Mouse (Mus musculus) neural tube, embryonic 13.5 days (tissue): ENCODE data around the gene Vps53. TPM values are rescaled to one million over a fixed set of nuclear protein-coding genes. Genes with fewer than 3 reads are reported as not detected.

Source experiments
- ATAC-seq: fragments of 200-750 bp; cut with Nextera tagmentation; 2 replicates; pipeline ENCODE4 v1.8.0; 2017; ENCODE audit warnings: low read depth, mild to moderate bottlenecking, moderate TSS enrichment, moderate library complexity
- H3K27ac ChIP-seq: fragments of 300-500 bp; sonication (generic); replicated peaks from 2 replicates; pipeline ENCODE4 v1.5.1; 2015; ENCODE audit warnings: moderate library complexity, mild to moderate bottlenecking, inconsistent platforms
- H3K27me3 ChIP-seq: fragments of 300-500 bp; sonication (generic); 2 replicates; pipeline ENCODE4 v1.6.1; 2015; ENCODE audit warnings: mild to moderate bottlenecking, inconsistent platforms
- H3K36me3 ChIP-seq: fragments of 300-500 bp; sonication (generic); 2 replicates; pipeline ENCODE4 v1.6.1; 2015; ENCODE audit warnings: mild to moderate bottlenecking, inconsistent platforms
- H3K4me1 ChIP-seq: fragments of 300-500 bp; sonication (generic); replicated peaks from 2 replicates; pipeline ENCODE4 v1.6.1; 2015; ENCODE audit warnings: inconsistent platforms
- H3K4me2 ChIP-seq: fragments of 300-500 bp; sonication (generic); 2 replicates; pipeline ENCODE4 v1.6.1; 2015; ENCODE audit warnings: inconsistent platforms, mild to moderate bottlenecking, moderate library complexity
- H3K4me3 ChIP-seq: fragments of 300-500 bp; sonication (generic); 2 replicates; pipeline ENCODE4 v1.5.1; 2015; ENCODE audit warnings: mild to moderate bottlenecking, inconsistent platforms
- H3K9ac ChIP-seq: fragments of 300-500 bp; sonication (generic); 2 replicates; pipeline ENCODE4 v1.6.1; 2015; ENCODE audit warnings: moderate library complexity, mild to moderate bottlenecking, inconsistent platforms
- H3K9me3 ChIP-seq: fragments of 300-500 bp; sonication (generic); 2 replicates; pipeline ENCODE4 v1.6.1; 2016; ENCODE audit warnings: inconsistent platforms
- WGBS: fragments of 180-500 bp; shearing (Covaris S2); methylation state at CpG from one replicate; pipeline ENCODE4 v1.1.7; 2015; 5-methylcytosine and 5-hydroxymethylcytosine counted together
- polyA plus RNA-seq: library from polyadenylated mRNA; unstranded; fragments of >200 nt; fragmentation: Nextera tagmentation; extraction: Ambion mirVana; gene quantifications from 2 replicates; pipeline ENCODE4 v1.2.1, GENCODE M21; 2015

Vps53 gene
- polyA plus RNA-seq, 1 experiment from 2014 or later: 69.3 TPM

DNA sequence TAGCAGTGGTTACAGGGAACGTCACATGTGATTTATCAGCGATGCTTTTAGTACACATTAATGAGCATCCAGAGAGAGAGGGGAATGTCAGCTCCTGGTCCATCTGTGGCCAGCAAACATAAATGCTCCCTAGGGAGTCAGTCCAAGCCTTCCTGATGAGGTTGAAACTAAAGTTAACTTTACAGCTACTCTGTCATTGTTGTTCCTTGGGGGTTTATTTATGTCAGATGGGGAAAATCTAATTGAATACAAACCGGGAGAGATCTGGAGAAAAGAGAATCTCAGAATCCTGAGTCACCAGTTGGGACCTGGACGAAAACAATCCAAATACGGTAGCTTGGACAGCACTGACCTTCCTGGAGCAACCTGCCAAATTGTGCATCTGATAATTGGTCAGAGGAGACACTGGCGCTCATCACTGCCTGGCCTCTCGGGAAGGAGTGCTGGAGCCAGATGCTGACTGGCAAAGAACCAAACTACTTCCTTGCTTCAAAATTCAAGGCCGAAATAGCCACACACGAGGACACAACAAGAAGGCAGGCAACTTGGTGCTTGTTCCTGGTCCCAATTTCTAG, 113.8 kb downstream of the Vps53 start:
- H3K27ac ChIP-seq: no peak overlapping the region
- H3K4me3 ChIP-seq: no peak overlapping the region
- peaks cover 47% of the 10 kb centered on the region for H3K36me3 ChIP-seq
- no peaks in the 10 kb centered on the region for H3K27me3 ChIP-seq
- no peaks in the 10 kb centered on the region for H3K9me3 ChIP-seq
- no peak overlapping the region for H3K9ac ChIP-seq
- H3K4me2 ChIP-seq: no peak overlapping the region
- 0 out of 2 replicates have a peak, but pooled peaks cover 10% of the 10 kb centered on the region for H3K4me1 ChIP-seq
- ATAC-seq: no peak
- WGBS: 58% methylated on average over 9 of the region's 9 CpGs

- Histone ChIP-seq H3K9ac (no peak overlapping the region), H3K27me3 (no peaks in the 10 kb centered on the region), H3K36me3 (peaks cover 48% of the 10 kb centered on the region), H3K27ac (no peak overlapping the region), H3K4me3 (no peak overlapping the region), H3K4me1 (peaks cover 12% of the 10 kb centered on the region), H3K9me3 (no peaks in the 10 kb centered on the region), H3K4me2 (no peak overlapping the region)
- no peak for ATAC-seq
- WGBS: 89% methylated on average over 7 of the region's 7 CpGs
These were observed 115.0 kb downstream of the Vps53 start for GRCm38 (mm10) chr11:76064411-76064810.

DNA sequence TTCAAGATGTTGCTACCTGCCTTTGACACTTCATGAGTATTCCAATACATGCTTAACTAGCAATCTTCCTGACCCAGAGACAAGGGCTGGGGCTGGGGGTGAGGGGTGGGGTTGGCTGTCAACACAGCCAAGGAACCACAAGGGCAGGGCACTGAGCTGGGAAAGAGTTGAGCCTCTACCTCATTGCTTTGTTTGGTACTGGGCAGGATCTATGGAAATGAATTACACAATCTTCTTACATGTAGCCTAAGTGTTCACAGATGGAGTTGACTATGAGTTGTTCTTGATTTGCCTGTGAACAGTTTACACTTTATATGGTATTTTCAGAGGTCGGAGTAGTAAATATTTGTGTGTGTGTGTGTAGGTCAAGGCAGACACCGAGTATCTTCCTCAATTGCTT, 118.5 kb downstream of the Vps53 start:
- WGBS: 89% methylated on average over 2 of the region's 2 CpGs
- Histone ChIP-seq H3K4me1 (peaks cover 16% of the 10 kb centered on the region), H3K4me2 (no peak overlapping the region), H3K36me3 (peaks cover 38% of the 10 kb centered on the region), H3K4me3 (no peak overlapping the region), H3K9me3 (no peaks in the 10 kb centered on the region), H3K9ac (no peak overlapping the region), H3K27ac (no peak overlapping the region), H3K27me3 (no peaks in the 10 kb centered on the region)
- no peak for ATAC-seq

GRCm38 (mm10) chr11:76059971-76060370, 119.5 kb downstream of the Vps53 start:
- no peak overlapping the region for H3K4me3 ChIP-seq
- H3K9ac ChIP-seq: no peak overlapping the region
- 75% methylated on average over 7 of the region's 7 CpGs for WGBS
- H3K9me3 ChIP-seq: no peaks in the 10 kb centered on the region
- peaks cover 37% of the 10 kb centered on the region for H3K36me3 ChIP-seq
- no peak for ATAC-seq
- peaks cover 13% of the 10 kb centered on the region for H3K4me1 ChIP-seq
- no peak overlapping the region for H3K4me2 ChIP-seq
- no peak overlapping the region for H3K27ac ChIP-seq
- no peaks in the 10 kb centered on the region for H3K27me3 ChIP-seq

DNA sequence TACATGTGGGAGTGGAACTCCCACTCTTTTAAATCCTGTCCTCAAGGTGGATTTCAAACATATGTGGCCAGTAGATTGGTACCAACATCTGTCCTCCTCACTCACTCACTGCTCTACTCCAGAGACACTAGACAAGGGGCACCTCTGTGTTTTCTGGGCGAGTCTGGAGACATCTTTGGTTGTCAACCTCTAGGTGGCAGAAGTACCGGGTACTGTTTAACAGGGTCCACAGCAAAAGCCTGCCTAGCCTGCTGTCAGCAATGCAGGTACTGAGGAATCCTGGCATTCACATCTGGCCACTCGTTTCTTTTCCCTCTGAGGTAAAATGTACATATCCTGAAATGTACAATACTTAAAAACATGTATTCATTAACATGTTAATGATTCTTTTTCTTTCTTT, 123.0 kb downstream of the Vps53 start:
- no peak for ATAC-seq
- H3K36me3 ChIP-seq: peaks cover 13% of the 10 kb centered on the region
- no peaks in the 10 kb centered on the region for H3K9me3 ChIP-seq
- no peak overlapping the region for H3K4me3 ChIP-seq
- H3K27me3 ChIP-seq: no peaks in the 10 kb centered on the region
- H3K27ac ChIP-seq: no peak overlapping the region
- 33% methylated on average over 3 of the region's 3 CpGs for WGBS
- H3K4me1 ChIP-seq: peaks cover 13% of the 10 kb centered on the region
- no peak overlapping the region for H3K9ac ChIP-seq
- H3K4me2 ChIP-seq: no peak overlapping the region

DNA sequence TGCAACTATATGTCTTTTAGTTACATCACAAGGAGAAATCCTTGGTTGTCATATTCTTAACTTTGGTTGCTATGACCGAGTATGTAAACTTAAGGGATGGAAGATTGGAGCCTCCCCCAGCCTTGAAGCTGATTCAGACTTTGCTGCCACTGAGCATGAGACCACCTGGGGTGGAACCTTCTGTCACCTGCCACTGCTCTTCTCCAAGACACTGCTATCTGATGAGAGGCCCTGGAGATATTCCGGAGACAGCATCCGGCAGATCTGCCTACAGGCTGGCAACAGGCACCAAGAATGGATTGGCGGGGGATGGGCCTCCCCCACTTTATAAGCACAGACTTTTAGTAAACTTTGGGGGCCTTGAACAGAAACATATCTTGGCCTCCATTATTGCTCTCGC, 127.0 kb downstream of the Vps53 start:
- no peak overlapping the region for H3K4me3 ChIP-seq
- no peak overlapping the region for H3K4me2 ChIP-seq
- H3K4me1 ChIP-seq: no peaks in the 10 kb centered on the region
- H3K9me3 ChIP-seq: no peaks in the 10 kb centered on the region
- no peak overlapping the region for H3K27ac ChIP-seq
- 94% methylated on average over 5 of the region's 5 CpGs for WGBS
- H3K36me3 ChIP-seq: peaks cover 2% of the 10 kb centered on the region; the same call in 1 of the 2 replicates
- no peak for ATAC-seq
- H3K9ac ChIP-seq: no peak overlapping the region
- H3K27me3 ChIP-seq: no peaks in the 10 kb centered on the region

GRCm38 (mm10) chr11:76050967-76051512, 128.4 kb downstream of the Vps53 start:
- ATAC-seq: no peak
- Histone ChIP-seq H3K9me3 (no peaks in the 10 kb centered on the region), H3K27me3 (no peaks in the 10 kb centered on the region), H3K4me1 (no peaks in the 10 kb centered on the region), H3K27ac (no peak overlapping the region), H3K9ac (no peak overlapping the region), H3K4me3 (no peak overlapping the region), H3K36me3 (peaks cover 15% of the 10 kb centered on the region), H3K4me2 (no peak overlapping the region)
- WGBS: 39% methylated on average over 5 of the region's 5 CpGs

GRCm38 (mm10) chr11:76050509-76050908, 128.9 kb downstream of the Vps53 start:
- H3K9me3 ChIP-seq: no peaks in the 10 kb centered on the region
- ATAC-seq: no peak
- H3K4me3 ChIP-seq: no peak overlapping the region
- H3K36me3 ChIP-seq: peaks cover 18% of the 10 kb centered on the region
- 52% methylated on average over 3 of the region's 3 CpGs for WGBS
- H3K9ac ChIP-seq: no peak overlapping the region
- no peaks in the 10 kb centered on the region for H3K4me1 ChIP-seq
- no peak overlapping the region for H3K4me2 ChIP-seq
- no peaks in the 10 kb centered on the region for H3K27me3 ChIP-seq
- H3K27ac ChIP-seq: no peak overlapping the region

- Histone ChIP-seq H3K4me2 (no peak overlapping the region), H3K9me3 (no peaks in the 10 kb centered on the region), H3K4me1 (peaks cover 26% of the 10 kb centered on the region), H3K27me3 (no peaks in the 10 kb centered on the region), H3K27ac (no peak overlapping the region), H3K36me3 (peaks cover 28% of the 10 kb centered on the region; the same call in 1 of the 2 replicates), H3K4me3 (no peak overlapping the region), H3K9ac (no peak overlapping the region)
- 84% methylated on average over 6 of the region's 6 CpGs for WGBS
- no peak for ATAC-seq
These were observed 134.1 kb downstream of the Vps53 start for GRCm38 (mm10) chr11:76045367-76045766.

GRCm38 (mm10) chr11:76044468-76044867, 135.0 kb downstream of the Vps53 start:
- ATAC-seq: no peak

DNA sequence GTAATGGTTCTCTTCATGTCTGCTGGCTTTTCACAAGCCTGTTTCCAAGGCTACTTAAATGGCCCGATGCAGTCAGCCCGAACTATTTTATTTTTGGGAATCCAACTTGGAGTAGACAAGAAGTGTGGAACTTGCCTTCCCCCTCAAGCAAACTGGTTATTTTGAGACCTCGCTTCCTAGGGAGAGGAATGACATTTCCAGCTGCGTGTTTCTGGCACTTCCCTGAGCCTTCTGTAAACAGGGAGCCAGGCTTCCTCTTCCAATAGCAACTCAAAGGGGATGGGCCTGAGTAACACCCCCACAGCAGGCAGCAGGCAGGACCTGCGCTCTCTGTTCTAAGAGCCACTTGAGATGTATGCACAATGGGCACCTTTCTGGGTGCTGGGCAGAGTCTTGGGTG, 136.6 kb downstream of the Vps53 start:
- H3K9me3 ChIP-seq: no peaks in the 10 kb centered on the region
- no peaks in the 10 kb centered on the region for H3K27me3 ChIP-seq
- H3K36me3 ChIP-seq: peaks cover 28% of the 10 kb centered on the region; the same call in 1 of the 2 replicates
- no peak overlapping the region for H3K4me3 ChIP-seq
- no peak for ATAC-seq
- 42% methylated on average over 5 of the region's 5 CpGs for whole genome bisulfite sequencing
- H3K4me1 ChIP-seq: peaks cover 26% of the 10 kb centered on the region
- H3K4me2 ChIP-seq: no peak overlapping the region
- no peak overlapping the region for H3K9ac ChIP-seq
- H3K27ac ChIP-seq: no peak overlapping the region

More at GRCm38 (mm10) chr11:76044468-76044867, 135.0 kb downstream of the Vps53 start:
- H3K4me3 ChIP-seq: no peak overlapping the region
- no peaks in the 10 kb centered on the region for H3K9me3 ChIP-seq
- H3K27ac ChIP-seq: peak overlapping the region; percentile 9; the same call in 1 of the 2 replicates
- WGBS: 72% methylated on average over 6 of the region's 6 CpGs
- H3K27me3 ChIP-seq: no peaks in the 10 kb centered on the region
- peaks cover 28% of the 10 kb centered on the region; the same call in 1 of the 2 replicates for H3K36me3 ChIP-seq
- H3K4me1 ChIP-seq: peaks cover 26% of the 10 kb centered on the region
- H3K4me2 ChIP-seq: no peak overlapping the region
- no peak overlapping the region for H3K9ac ChIP-seq

DNA sequence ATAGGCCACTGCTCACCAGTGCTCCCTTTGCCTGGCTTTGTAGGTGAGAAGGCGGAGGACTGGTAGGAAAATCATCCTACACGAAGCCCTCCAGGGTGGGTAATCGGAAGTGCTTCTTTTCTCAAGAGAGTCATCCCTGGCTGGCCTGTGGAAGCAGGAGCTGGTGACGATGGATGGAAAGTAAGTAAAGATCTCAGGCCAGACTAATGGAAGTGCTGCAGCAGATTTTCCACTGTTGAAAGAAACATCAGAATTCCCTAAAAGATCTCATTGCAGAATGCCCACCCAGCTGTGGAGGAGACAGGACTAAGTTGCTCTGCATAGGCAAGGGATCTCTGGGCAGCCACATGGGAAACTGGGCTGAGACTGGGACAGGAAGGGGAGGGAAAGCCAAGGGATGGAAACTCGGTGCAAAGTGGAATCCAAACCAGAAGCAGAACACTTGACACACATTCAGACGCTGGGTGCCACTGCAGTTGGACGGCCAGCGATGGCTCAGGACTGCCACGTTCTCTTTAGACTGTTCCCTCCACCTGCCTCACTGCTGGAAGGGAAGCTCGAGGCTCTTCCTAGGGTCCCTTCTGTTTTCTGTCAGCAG, 137.3 kb downstream of the Vps53 start:
- no peak overlapping the region for H3K9ac ChIP-seq
- WGBS: 68% methylated on average over 10 of the region's 10 CpGs
- H3K4me2 ChIP-seq: no peak overlapping the region
- H3K27me3 ChIP-seq: no peaks in the 10 kb centered on the region
- peaks cover 26% of the 10 kb centered on the region for H3K4me1 ChIP-seq
- no peak overlapping the region for H3K4me3 ChIP-seq
- H3K36me3 ChIP-seq: peaks cover 25% of the 10 kb centered on the region; the same call in 1 of the 2 replicates
- no peak for ATAC-seq
- H3K27ac ChIP-seq: no peak overlapping the region
- H3K9me3 ChIP-seq: no peaks in the 10 kb centered on the region
